Mouse (Mus musculus) layer of hippocampus, adult 8-10 months (tissue): ENCODE measurements around the gene Olfr844. TPM values are rescaled to one million over a fixed set of nuclear protein-coding genes. Genes with fewer than 3 reads are reported as not detected.

Experiments used
- DNase-seq, 2 experiments: peaks; one replicate each; pipeline ENCODE4 v3.0.0; 2022; ENCODE audit warnings: low spot score in 2 of 2
- total RNA-seq, 4 experiments: library from RNA; stranded (reverse); gene quantifications; 2 replicates each; pipeline ENCODE4 v1.2.4; 2022

The Olfr844 gene
- total RNA-seq: not detected

- no peak for DNase-seq
Measured at GRCm38 (mm10) chr9:19316047-19316446, at the start of gene Olfr844. Gene Olfr844, plus strand, starts transcription at chr9:19316347.

GRCm38 (mm10) chr9:19336157-19336556 lies 20.0 kb downstream of the Olfr844 start, which contains the start of gene Olfr845:
Gene Olfr845, plus strand, starts transcription at chr9:19336457.
- no peak for DNase-seq

DNA sequence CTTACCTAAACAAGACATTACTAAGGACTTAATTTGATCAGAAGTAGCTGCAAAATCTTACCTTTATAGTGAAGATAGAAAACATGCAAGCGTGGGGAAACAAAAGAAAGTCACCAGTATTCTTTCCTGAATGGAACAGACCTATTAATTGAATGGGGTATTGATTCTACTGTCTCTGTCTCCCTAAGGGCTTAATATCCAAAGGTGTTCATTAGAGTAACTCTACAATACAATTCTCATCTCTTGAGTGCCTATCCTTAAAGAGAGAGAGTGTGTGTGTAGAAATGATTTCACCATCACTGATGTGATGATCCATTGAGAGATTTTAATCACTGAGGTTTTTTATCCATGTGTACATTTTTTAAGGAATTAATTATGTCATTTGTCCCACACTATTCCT lies 47.8 kb downstream of the Olfr844 start, which contains the start of gene Olfr846:
TSS of gene Olfr846 (minus strand) at position 101 of the 400 bp plus-strand sequence.
- no peak for DNase-seq

Other genes with a start within 250 kb of the Olfr844 start
- not detected for gene Olfr836, start 196.0 kb upstream of the Olfr844 start, total RNA-seq
- not detected for gene Olfr837, start 180.0 kb upstream of the Olfr844 start, total RNA-seq
- gene Olfr839-ps1, start 139.0 kb upstream of the Olfr844 start, total RNA-seq: under 1 TPM in 2 of 4 experiments, not detected in 2; 0.09 to 0.10 TPM
- gene Olfr843, start 64.4 kb upstream of the Olfr844 start, total RNA-seq: not detected
- gene Olfr845, start 20.1 kb downstream of the Olfr844 start, total RNA-seq: not detected
- gene Olfr846, start 47.7 kb downstream of the Olfr844 start, total RNA-seq: not detected
- gene Olfr847, start 62.3 kb downstream of the Olfr844 start, total RNA-seq: not detected
- gene Olfr849, start 123.9 kb downstream of the Olfr844 start, total RNA-seq: not detected
- gene Olfr850, start 161.9 kb downstream of the Olfr844 start, total RNA-seq: not detected
- gene Olfr851, start 176.9 kb downstream of the Olfr844 start, total RNA-seq: not detected
- not detected for gene Olfr853, start 224.7 kb downstream of the Olfr844 start, total RNA-seq